Mouse (Mus musculus): ENCODE measurements at regions not wholly inside any gene's neighbourhood (a gene's known extent, or its start where the extent isn't known, plus 50 kb on each side); places are given as distances from the start of the nearest gene placed in this dataset.

GRCm38 (mm10) chr15:63397485-63397884, 447.5 kb downstream of the Gsdmc2 start:
- no peak for DNase-seq (ENCODE audit: low spot score in 2 of 2)

GRCm38 (mm10) chr15:63377258-63377657, 467.7 kb downstream of the Gsdmc2 start:
- DNase-seq (ENCODE audit: low spot score in 2 of 2), result no peak

GRCm38 (mm10) chr15:63371328-63372023, 473.5 kb downstream of the Gsdmc2 start:
- peak; percentile 14 to 25 for DNase-seq (ENCODE audit: low spot score in 2 of 2)

- no peak for DNase-seq (ENCODE audit: low spot score in 2 of 2)
Measured at GRCm38 (mm10) chr15:63364473-63364872, 480.5 kb downstream of the Gsdmc2 start.

GRCm38 (mm10) chr15:63360402-63360801, 484.6 kb downstream of the Gsdmc2 start:
- no peak for DNase-seq (ENCODE audit: low spot score in 2 of 2)

GRCm38 (mm10) chr15:63341730-63342129, 503.2 kb downstream of the Gsdmc2 start:
- DNase-seq (ENCODE audit: low spot score in 2 of 2), result no peak

GRCm38 (mm10) chr15:63340322-63341060, 504.5 kb downstream of the Gsdmc2 start:
- DNase-seq (ENCODE audit: low spot score in 2 of 2), result no peak

- no peak for DNase-seq (ENCODE audit: low spot score in 2 of 2)
Measured at GRCm38 (mm10) chr15:63319666-63320065, 525.3 kb downstream of the Gsdmc2 start.

GRCm38 (mm10) chr15:63310426-63310825, 534.6 kb downstream of the Gsdmc2 start:
- DNase-seq (ENCODE audit: low spot score in 2 of 2), result no peak

- no peak for DNase-seq (ENCODE audit: low spot score in 2 of 2)
Measured at GRCm38 (mm10) chr15:63299311-63299710, 545.7 kb downstream of the Gsdmc2 start.

GRCm38 (mm10) chr15:63288534-63288933, 556.4 kb downstream of the Gsdmc2 start:
- DNase-seq (ENCODE audit: low spot score in 2 of 2), result no peak

- DNase-seq (ENCODE audit: low spot score in 2 of 2), result no peak
Measured at GRCm38 (mm10) chr15:63286026-63286425, 559.0 kb downstream of the Gsdmc2 start.

- peak in 1 of 2 experiments; percentile 1 for DNase-seq (ENCODE audit: low spot score in 2 of 2)
Measured at GRCm38 (mm10) chr15:63270381-63270780, 574.6 kb downstream of the Gsdmc2 start.

GRCm38 (mm10) chr15:63265845-63266244, 579.1 kb downstream of the Gsdmc2 start:
- no peak for DNase-seq (ENCODE audit: low spot score in 2 of 2)

GRCm38 (mm10) chr15:63255736-63256135, 589.2 kb downstream of the Gsdmc2 start:
- DNase-seq (ENCODE audit: low spot score in 2 of 2), result no peak

GRCm38 (mm10) chr15:63252781-63253340, 592.1 kb downstream of the Gsdmc2 start:
- no peak for DNase-seq (ENCODE audit: low spot score in 2 of 2)

GRCm38 (mm10) chr15:63238601-63239000, 606.4 kb downstream of the Gsdmc2 start:
- DNase-seq (ENCODE audit: low spot score in 2 of 2), result no peak

- DNase-seq (ENCODE audit: low spot score in 2 of 2), result no peak
Measured at GRCm38 (mm10) chr15:63218393-63219060, 626.5 kb downstream of the Gsdmc2 start.

- DNase-seq (ENCODE audit: low spot score in 2 of 2), result no peak
Measured at GRCm38 (mm10) chr15:63205150-63205549, 639.8 kb downstream of the Gsdmc2 start.

- DNase-seq (ENCODE audit: low spot score in 2 of 2), result no peak
Measured at GRCm38 (mm10) chr15:63195031-63195430, 649.9 kb downstream of the Gsdmc2 start.

- no peak for DNase-seq (ENCODE audit: low spot score in 2 of 2)
Measured at GRCm38 (mm10) chr15:63194492-63194797, 650.5 kb downstream of the Gsdmc2 start.
